Mouse (Mus musculus) lung, postnatal 0 days (tissue): ENCODE measurements around the gene Cop1. TPM values are rescaled to one million over a fixed set of nuclear protein-coding genes. Genes with fewer than 3 reads are reported as not detected.
A peak's percentile ranks its signal among the peaks of the same experiment; 100 is the strongest.

Experiments used
- ATAC-seq: fragments of 200-750 bp; cut with Nextera tagmentation; 2 replicates; pipeline ENCODE4 v1.8.0; 2017; ENCODE audit warnings: moderate library complexity
- DNase-seq: peaks from one replicate; pipeline ENCODE4 v3.0.0-alpha.2; 2016; ENCODE audit warnings: low spot score
- H3K27ac ChIP-seq: fragments of 300-500 bp; sonication (generic); 2 replicates; pipeline ENCODE4 v1.5.1; 2014; ENCODE audit warnings: antibody characterized with exemption, mild to moderate bottlenecking, low read length, mixed read lengths
- H3K27me3 ChIP-seq: fragments of 300-500 bp; sonication (generic); replicated peaks from 2 replicates; pipeline ENCODE4 v1.6.1; 2014; ENCODE audit warnings: low read length, mixed read lengths; ENCODE audit not compliant: insufficient read depth
- H3K36me3 ChIP-seq: fragments of 300-500 bp; sonication (generic); 2 replicates; pipeline ENCODE4 v1.6.1; 2014; ENCODE audit warnings: low read length, mixed read lengths; ENCODE audit not compliant: insufficient read depth
- H3K4me1 ChIP-seq: fragments of 300-500 bp; sonication (generic); 2 replicates; pipeline ENCODE4 v1.6.1; 2014; ENCODE audit warnings: antibody characterized with exemption, low read depth, low read length, mixed read lengths; ENCODE audit not compliant: insufficient read depth
- H3K4me2 ChIP-seq: fragments of 300-500 bp; sonication (generic); replicated peaks from 2 replicates; pipeline ENCODE4 v1.6.1; 2014; ENCODE audit warnings: low read depth, mild to moderate bottlenecking, low read length, moderate library complexity, mixed read lengths
- H3K4me3 ChIP-seq: fragments of 300-500 bp; sonication (generic); 2 replicates; pipeline ENCODE4 v1.5.1; 2014; ENCODE audit warnings: low read depth, low read length
- H3K9ac ChIP-seq: fragments of 300-500 bp; sonication (generic); replicated peaks from 2 replicates; pipeline ENCODE4 v1.6.1; 2014; ENCODE audit warnings: low read depth, mild to moderate bottlenecking
- H3K9me3 ChIP-seq: fragments of 300-500 bp; sonication (generic); 2 replicates; pipeline ENCODE4 v1.6.1; 2016; ENCODE audit warnings: low read length, mixed read lengths
- CTCF ChIP-seq: IDR thresholded peaks from 2 replicates; pipeline ENCODE4 v1.5.1; 2016; ENCODE audit warnings: antibody characterized with exemption, mild to moderate bottlenecking
- EP300 ChIP-seq: IDR thresholded peaks from 2 replicates; pipeline ENCODE4 v1.6.1; 2016; ENCODE audit warnings: antibody characterized with exemption, mild to moderate bottlenecking, control low read depth
- WGBS: fragments of 180-500 bp; shearing (Covaris S2); extraction: QIAGEN DNeasy Blood & Tissue Kit; methylation state at CpG from one replicate; pipeline ENCODE4 v1.1.7; 2014; 5-methylcytosine and 5-hydroxymethylcytosine counted together
- polyA plus RNA-seq: library from polyadenylated mRNA; unstranded; fragments of >200 nt; fragmentation: Nextera tagmentation; extraction: Ambion mirVana; gene quantifications from 2 replicates; pipeline ENCODE4 v1.2.1, GENCODE M21; 2015

The Cop1 gene
- polyA plus RNA-seq, 1 experiment from 2014 or later, result 49.1 TPM

DNA sequence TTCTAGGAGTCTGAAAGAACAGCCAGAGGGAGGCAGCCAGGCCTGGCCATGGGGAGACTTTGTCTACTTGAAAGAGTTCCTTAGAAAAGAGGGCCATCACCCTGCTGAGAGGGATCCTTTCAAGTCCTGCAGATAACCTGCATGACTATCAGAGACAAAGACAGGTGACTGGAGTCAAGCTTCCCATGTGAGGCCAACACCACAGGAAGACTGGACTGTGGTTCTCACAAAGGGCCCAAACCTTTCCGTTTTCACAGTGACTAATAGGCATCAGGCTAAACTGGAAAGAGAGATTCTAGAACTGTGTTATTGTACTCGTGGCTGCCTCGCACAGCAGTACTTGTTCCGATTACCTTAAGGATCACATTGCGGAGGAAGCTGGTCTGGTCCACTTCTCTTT lies 126.6 kb downstream of the Cop1 start:
- Histone ChIP-seq H3K36me3 (no peaks in the 10 kb centered on the region), H3K27ac (no peak overlapping the region), H3K9me3 (no peaks in the 10 kb centered on the region), H3K4me1 (no peaks in the 10 kb centered on the region), H3K4me3 (no peak overlapping the region), H3K4me2 (no peak overlapping the region), H3K9ac (no peak overlapping the region), H3K27me3 (no peaks in the 10 kb centered on the region)
- WGBS, result 79% methylated on average over 5 of the region's 5 CpGs
- ATAC-seq (no peak), DNase-seq (no peak)
- no peak for TF ChIP-seq CTCF
- TF ChIP-seq EP300, result no peak

- no peaks in the 10 kb centered on the region for H3K27me3 ChIP-seq
- no peak overlapping the region for H3K9ac ChIP-seq
- ATAC-seq (no peak), DNase-seq (no peak)
- 49% methylated on average over 4 of the region's 4 CpGs for WGBS
- H3K27ac ChIP-seq, result no peak overlapping the region
- TF ChIP-seq EP300, result no peak
- no peak for TF ChIP-seq CTCF
- no peak overlapping the region for H3K4me3 ChIP-seq
- H3K36me3 ChIP-seq, result no peaks in the 10 kb centered on the region
- H3K9me3 ChIP-seq, result no peaks in the 10 kb centered on the region
- no peak overlapping the region for H3K4me2 ChIP-seq
- no peaks in the 10 kb centered on the region for H3K4me1 ChIP-seq
Measured at GRCm38 (mm10) chr1:159371881-159372390, 139.8 kb downstream of the Cop1 start.

- ATAC-seq, result no peak
- Histone ChIP-seq H3K9ac (no peak overlapping the region), H3K4me3 (no peak overlapping the region), H3K4me2 (no peak overlapping the region), H3K36me3 (no peaks in the 10 kb centered on the region), H3K4me1 (no peaks in the 10 kb centered on the region), H3K27ac (no peak overlapping the region), H3K27me3 (no peaks in the 10 kb centered on the region), H3K9me3 (no peaks in the 10 kb centered on the region)
- TF ChIP-seq EP300 (no peak), CTCF (no peak)
- 67% methylated on average over 1 of the region's 1 CpGs for WGBS
- no peak for DNase-seq
Measured at GRCm38 (mm10) chr1:159382218-159382617, 150.1 kb downstream of the Cop1 start.

DNA sequence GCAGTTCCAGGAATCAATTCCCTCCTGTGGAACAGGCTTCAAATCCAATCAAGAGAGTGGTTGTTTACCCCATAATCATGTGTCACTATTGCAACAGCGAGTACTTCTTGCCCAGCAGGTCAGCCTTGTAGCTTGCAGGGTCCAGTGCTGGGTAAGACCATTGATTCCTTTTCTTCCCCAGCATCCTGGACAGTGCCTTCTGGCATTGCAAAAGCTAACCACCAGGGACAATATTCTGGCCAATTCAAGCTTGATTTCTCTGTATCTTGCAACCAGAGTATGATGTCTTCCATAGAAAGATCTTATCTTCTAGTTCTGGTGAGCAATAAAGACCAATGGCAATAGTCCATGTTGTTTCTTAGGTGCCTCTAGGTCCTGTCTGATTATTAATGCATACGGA lies 150.8 kb downstream of the Cop1 start:
- Histone ChIP-seq H3K4me3 (no peak overlapping the region), H3K4me2 (no peak overlapping the region), H3K27me3 (no peaks in the 10 kb centered on the region), H3K9me3 (no peaks in the 10 kb centered on the region), H3K9ac (no peak overlapping the region), H3K36me3 (no peaks in the 10 kb centered on the region), H3K4me1 (no peaks in the 10 kb centered on the region), H3K27ac (no peak overlapping the region)
- ATAC-seq (no peak), DNase-seq (no peak)
- TF ChIP-seq CTCF (no peak), EP300 (no peak)
- WGBS, result 68% methylated on average over 2 of the region's 2 CpGs

- 43% methylated on average over 5 of the region's 5 CpGs for WGBS
- no peak for DNase-seq
- no peak for ATAC-seq
- Histone ChIP-seq H3K36me3 (no peaks in the 10 kb centered on the region), H3K4me1 (no peaks in the 10 kb centered on the region), H3K27me3 (no peaks in the 10 kb centered on the region), H3K27ac (no peak overlapping the region), H3K9me3 (no peaks in the 10 kb centered on the region), H3K4me3 (no peak overlapping the region), H3K9ac (no peak overlapping the region), H3K4me2 (no peak overlapping the region)
- no peak for TF ChIP-seq EP300
- TF ChIP-seq CTCF, result no peak
Measured at GRCm38 (mm10) chr1:159386458-159386857, 154.3 kb downstream of the Cop1 start.

GRCm38 (mm10) chr1:159388565-159389024 lies 156.5 kb downstream of the Cop1 start:
- 80% methylated on average over 13 of the region's 13 CpGs for WGBS
- H3K9ac ChIP-seq, result no peak overlapping the region
- TF ChIP-seq CTCF (no peak), EP300 (no peak)
- no peaks in the 10 kb centered on the region for H3K27me3 ChIP-seq
- ATAC-seq (no peak), DNase-seq (no peak)
- no peaks in the 10 kb centered on the region for H3K4me1 ChIP-seq
- no peaks in the 10 kb centered on the region for H3K9me3 ChIP-seq
- H3K4me2 ChIP-seq, result no peak overlapping the region
- no peak overlapping the region for H3K4me3 ChIP-seq
- H3K27ac ChIP-seq, result no peak overlapping the region
- H3K36me3 ChIP-seq, result no peaks in the 10 kb centered on the region

DNA sequence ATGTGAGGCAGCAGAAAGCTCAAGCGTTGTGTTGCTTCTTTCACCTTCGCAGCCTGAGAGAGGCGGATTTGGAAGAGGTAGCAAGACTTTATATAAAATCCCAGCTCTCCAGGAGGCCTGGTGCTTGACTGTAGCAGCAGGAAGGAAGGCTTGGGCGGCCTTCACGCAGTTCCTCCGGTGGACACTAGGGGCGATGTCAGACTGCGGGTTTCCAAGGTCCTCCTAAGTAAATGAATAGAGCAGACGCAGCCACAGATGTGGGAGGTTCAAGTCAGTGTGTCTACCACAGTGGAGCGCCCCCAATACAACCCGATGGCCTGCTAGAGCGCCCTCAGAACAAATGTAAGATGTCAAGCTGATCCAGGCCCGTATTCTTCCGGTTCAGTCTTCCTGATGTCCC lies 157.9 kb downstream of the Cop1 start:
- no peak overlapping the region for H3K27ac ChIP-seq
- no peaks in the 10 kb centered on the region for H3K4me1 ChIP-seq
- no peak overlapping the region for H3K4me3 ChIP-seq
- DNase-seq (peak; percentile 64), ATAC-seq (no peak)
- TF ChIP-seq CTCF (peak; percentile 85), EP300 (no peak)
- H3K4me2 ChIP-seq, result no peak overlapping the region
- H3K9ac ChIP-seq, result no peak overlapping the region
- 19% methylated on average over 14 of the region's 14 CpGs for WGBS
- no peaks in the 10 kb centered on the region for H3K27me3 ChIP-seq
- H3K36me3 ChIP-seq, result no peaks in the 10 kb centered on the region
- H3K9me3 ChIP-seq, result no peaks in the 10 kb centered on the region
